Mouse (Mus musculus) cerebellum, adult 2 months (tissue): ENCODE measurements around the gene Rps15.

Experiments used
- CTCF ChIP-seq: fragments of 200-500 bp; IDR thresholded peaks from 2 replicates; pipeline ENCODE4 v1.5.1; 2011; ENCODE audit warnings: low read depth, mild to moderate bottlenecking, control low read depth, low read length, moderate library complexity, borderline replicate concordance; ENCODE audit not compliant: insufficient read depth
- POLR2A ChIP-seq: fragments of 200-500 bp; IDR thresholded peaks from 2 replicates; pipeline ENCODE4 v1.6.1; 2011; ENCODE audit warnings: low read length, control low read depth, borderline replicate concordance; ENCODE audit not compliant: insufficient read depth

GRCm38 (mm10) chr10:80278390-80278789 is 13.9 kb upstream of the Rps15 start:
- TF ChIP-seq POLR2A = no peak
- TF ChIP-seq CTCF = no peak
